Mouse (Mus musculus) CH12.LX (cell line): ENCODE results near the gene Vmn1r3.
"Not testable (repeated sequence)": the region's sequence is repeated elsewhere in the genome, so short reads cannot be mapped to it uniquely, and the experiment has no call there.

ENCODE experiments used
- BHLHE40 ChIP-seq: IDR thresholded peaks from 2 replicates; pipeline ENCODE4 v1.6.1; 2011; ENCODE audit warnings: mild to moderate bottlenecking, low read depth, low read length, improper control_type of control experiment
- CTCF ChIP-seq, 2 experiments: IDR thresholded peaks in 1 of 2; conservative IDR thresholded peaks in 1 of 2; 2 replicates each; pipeline ENCODE4 v1.5.1; 2011 to 2012; ENCODE audit warnings: low read depth in 2 of 2, low read length in 2 of 2, improper control_type of control experiment in 1 of 2, inconsistent platforms in 1 of 2, mild to moderate bottlenecking in 1 of 2, moderate library complexity in 1 of 2
- EP300 ChIP-seq: IDR thresholded peaks from 2 replicates; pipeline ENCODE4 v1.6.1; 2011; ENCODE audit warnings: low read length, improper control_type of control experiment
- JUN ChIP-seq: IDR thresholded peaks from 2 replicates; pipeline ENCODE4 v1.6.1; 2011; ENCODE audit warnings: low read depth, mild to moderate bottlenecking, low read length, improper control_type of control experiment, moderate library complexity; ENCODE audit not compliant: insufficient read depth
- JUND ChIP-seq: conservative IDR thresholded peaks from 2 replicates; pipeline ENCODE4 v1.6.1; 2011; ENCODE audit warnings: low read depth, low read length, improper control_type of control experiment
- MAFK ChIP-seq: IDR thresholded peaks from 2 replicates; pipeline ENCODE4 v1.6.1; 2011; ENCODE audit warnings: low read length, improper control_type of control experiment; ENCODE audit not compliant: insufficient replicate concordance
- MEF2A ChIP-seq: IDR thresholded peaks from 2 replicates; pipeline ENCODE4 v1.6.1; 2014; ENCODE audit warnings: low read depth, mild to moderate bottlenecking, inconsistent platforms, low read length, improper control_type of control experiment, borderline replicate concordance
- POLR2A ChIP-seq: IDR thresholded peaks from 2 replicates; pipeline ENCODE4 v1.6.1; 2011; ENCODE audit warnings: low read depth, mild to moderate bottlenecking, improper control_type of control experiment, low read length
- RCOR1 ChIP-seq: conservative IDR thresholded peaks from 2 replicates; pipeline ENCODE4 v1.6.1; 2012; ENCODE audit warnings: low read depth, mild to moderate bottlenecking, inconsistent platforms, low read length, improper control_type of control experiment

DNA sequence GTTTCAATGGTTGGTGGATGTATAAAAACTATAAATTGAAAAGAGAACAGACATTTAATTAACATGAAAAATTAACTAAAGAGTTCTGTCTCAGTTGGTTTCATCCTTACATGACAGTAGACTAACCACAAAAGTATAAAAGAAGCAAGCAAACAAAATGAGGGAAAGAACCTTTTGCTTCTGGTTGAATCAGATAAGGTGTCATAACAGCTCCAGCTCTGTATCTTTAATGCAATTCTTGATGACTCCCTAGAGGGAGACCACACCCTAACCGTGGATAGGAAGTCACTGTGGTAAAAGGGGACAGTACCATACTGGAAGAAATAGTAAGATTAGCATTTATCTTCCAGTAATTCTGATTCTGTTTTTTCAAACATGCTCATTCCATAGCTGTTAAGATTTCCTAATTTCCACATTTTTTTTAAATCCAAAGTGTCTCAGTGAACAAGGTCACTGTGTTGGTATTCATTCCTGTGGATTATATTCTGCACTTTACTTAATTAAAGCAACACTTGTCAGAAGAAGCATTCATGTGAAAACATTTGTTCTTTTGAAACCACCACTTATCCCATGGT, 24.6 kb upstream of the Vmn1r3 start:
- TF ChIP-seq CTCF (conservative IDR thresholded peaks at IDR 0.05 in 1 of 2, IDR thresholded peaks at IDR 0.05 in 1 of 2; ENCODE audit: low read depth in 2 of 2, low read length in 2 of 2); BHLHE40; EP300; POLR2A; MAFK; RCOR1; MEF2A; JUN; JUND: not testable (repeated sequence)
